Mouse (Mus musculus): ENCODE measurements at regions not wholly inside any gene's neighbourhood (a gene's known extent, or its start where the extent isn't known, plus 50 kb on each side); places are given as distances from the start of the nearest gene placed in this dataset.
A peak's percentile ranks its signal among the peaks of the same experiment; 100 is the strongest.

- TF ChIP-seq POLR2A (IDR thresholded peaks at IDR 0.05; ENCODE audit: low read depth, low read length) (no peak; the same call in 1 of the 2 replicates), CTCF (conservative IDR thresholded peaks at IDR 0.05 in 1 of 2, IDR thresholded peaks at IDR 0.05 in 1 of 2; ENCODE audit: low read depth in 2 of 2, low read length in 2 of 2) (no peak), MYC (IDR thresholded peaks at IDR 0.05; ENCODE audit: low read depth, low read length) (peak; percentile 82), BHLHE40 (IDR thresholded peaks at IDR 0.05; ENCODE audit: low read depth, low read length) (peak; percentile 92), USF1 (IDR thresholded peaks at IDR 0.05; ENCODE audit: low read depth, low read length) (no peak), UBTF (IDR thresholded peaks at IDR 0.05; ENCODE audit: low read depth, low read length) (no peak), ZC3H11A (IDR thresholded peaks at IDR 0.05; ENCODE audit: low read depth, low read length) (no peak), MAFK (IDR thresholded peaks at IDR 0.05; ENCODE audit: insufficient replicate concordance, low read length) (peak; percentile 72; the same call in 1 of the 2 replicates), ZMIZ1 (IDR thresholded peaks at IDR 0.05; ENCODE audit: low read depth, low read length) (no peak)
These were observed 163.1 kb upstream of the Tgfbr2 start for GRCm38 (mm10) chr9:116338093-116338728.
